Mouse (Mus musculus) macrophage (primary cell): ENCODE data around the gene Gm10306. TPM values are rescaled to one million over a fixed set of nuclear protein-coding genes. Genes with fewer than 3 reads are reported as not detected.
A peak's percentile ranks its signal among the peaks of the same experiment; 100 is the strongest.

ENCODE experiments used
- H3K27ac ChIP-seq: fragments of 350-480 bp; formaldehyde crosslinking; 2 replicates; pipeline ENCODE4 v1.9.0; 2021
- H3K36me3 ChIP-seq: fragments of 350-480 bp; formaldehyde crosslinking; 2 replicates; pipeline ENCODE4 v1.9.0; 2021; ENCODE audit errors: inconsistent target
- H3K4me3 ChIP-seq: fragments of 350-480 bp; formaldehyde crosslinking; 2 replicates; pipeline ENCODE4 v1.9.0; 2021; ENCODE audit errors: inconsistent target
- H3K79me2 ChIP-seq: fragments of 350-480 bp; formaldehyde crosslinking; 2 replicates; pipeline ENCODE4 v1.9.0; 2021; ENCODE audit errors: inconsistent target
- WGBS: methylation state at CpG from one replicate; pipeline ENCODE4 v1.1.7; 2026; ENCODE audit warnings: inconsistent platforms; ENCODE audit not compliant: missing documents; 5-methylcytosine and 5-hydroxymethylcytosine counted together
- polyA plus RNA-seq: library from polyadenylated mRNA; stranded (reverse); fragments of 250-400 nt; gene quantifications from 3 replicates; pipeline ENCODE4 v1.2.4, GENCODE M21; 2018; ENCODE audit warnings: inconsistent platforms

The Gm10306 gene
- polyA plus RNA-seq, 1 experiment from 2014 or later = not detected

DNA sequence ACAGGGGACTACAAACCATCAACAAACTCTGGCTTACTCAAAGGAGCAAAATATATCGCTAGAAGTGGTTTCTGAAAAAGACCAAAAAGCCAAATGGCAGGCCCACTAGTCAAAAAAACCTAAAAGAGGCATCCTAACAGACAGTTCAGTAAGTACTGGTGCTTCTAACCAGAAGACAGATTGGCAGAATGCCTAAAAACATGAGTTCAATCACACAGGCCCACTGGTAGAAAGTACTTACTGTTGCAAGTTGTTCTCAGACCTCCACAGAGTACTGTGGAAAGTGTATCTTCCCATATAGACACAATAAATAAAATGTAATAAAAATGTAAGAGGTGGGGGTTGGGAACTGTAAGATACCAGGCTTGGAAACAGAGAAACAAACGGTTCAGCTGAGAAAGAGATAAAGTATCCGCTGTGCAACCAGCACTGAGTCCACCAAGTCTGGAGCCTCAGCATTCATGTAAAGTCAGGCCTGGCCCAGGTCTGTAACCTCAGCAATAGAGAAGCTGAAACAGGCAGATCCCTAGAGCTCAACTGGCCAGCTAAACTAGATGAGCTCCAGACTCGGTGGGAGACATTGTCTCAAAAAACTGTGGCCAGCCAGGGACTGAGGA is 35.5 kb downstream of the Gm10306 start:
- H3K27ac ChIP-seq = no peak overlapping the region
- no peak overlapping the region for H3K4me3 ChIP-seq
- no peaks in the 10 kb centered on the region for H3K36me3 ChIP-seq
- 93% methylated on average over 4 of the region's 4 CpGs for WGBS
- peaks cover 95% of the 10 kb centered on the region for H3K79me2 ChIP-seq

DNA sequence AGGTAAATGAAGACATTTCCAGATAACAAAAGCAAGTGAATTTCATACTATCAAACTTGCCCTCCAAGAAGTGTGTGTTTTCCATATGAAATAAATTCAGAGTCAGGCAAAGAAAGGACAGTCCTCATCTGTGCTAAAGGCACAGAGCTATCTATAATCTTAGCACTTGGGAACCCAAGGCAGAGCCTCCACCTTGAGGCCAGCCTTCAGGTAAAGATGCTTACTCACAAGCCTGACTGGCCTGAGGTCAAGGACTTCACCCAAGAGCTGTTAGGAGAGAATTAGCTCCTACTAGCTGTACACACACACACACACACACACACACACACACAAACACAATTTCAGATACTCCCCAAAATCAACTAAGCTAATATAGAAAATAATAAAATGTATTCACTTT is 36.4 kb downstream of the Gm10306 start:
- H3K36me3 ChIP-seq = no peaks in the 10 kb centered on the region
- H3K27ac ChIP-seq = no peak overlapping the region
- H3K4me3 ChIP-seq = no peak overlapping the region
- peaks cover 99% of the 10 kb centered on the region for H3K79me2 ChIP-seq

DNA sequence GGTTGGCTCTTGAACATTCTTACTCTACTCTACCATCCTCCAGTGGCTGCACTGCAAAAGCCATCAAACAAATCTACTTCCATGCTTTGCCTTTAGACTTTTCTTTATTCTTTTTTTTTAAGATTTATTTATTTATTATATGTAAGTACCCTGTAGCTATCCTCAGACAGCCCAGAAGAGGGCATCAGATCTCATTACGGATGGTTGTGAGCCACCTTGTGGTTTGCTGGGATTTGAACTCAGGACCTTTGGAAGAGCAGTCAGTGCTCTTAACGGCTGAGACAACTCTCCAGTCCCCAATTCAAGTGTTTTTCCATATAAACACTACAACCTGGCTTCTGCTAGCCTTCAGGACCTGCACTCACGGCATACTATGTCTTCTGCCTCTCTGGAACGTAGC is 45.0 kb downstream of the Gm10306 start:
- WGBS = 81% methylated on average over 4 of the region's 4 CpGs
- H3K4me3 ChIP-seq = 0 out of 2 replicates have a peak overlapping the region, but pooled peaks have one; percentile 82
- H3K79me2 ChIP-seq = peaks cover 63% of the 10 kb centered on the region
- H3K36me3 ChIP-seq = no peaks in the 10 kb centered on the region
- H3K27ac ChIP-seq = no peak overlapping the region

DNA sequence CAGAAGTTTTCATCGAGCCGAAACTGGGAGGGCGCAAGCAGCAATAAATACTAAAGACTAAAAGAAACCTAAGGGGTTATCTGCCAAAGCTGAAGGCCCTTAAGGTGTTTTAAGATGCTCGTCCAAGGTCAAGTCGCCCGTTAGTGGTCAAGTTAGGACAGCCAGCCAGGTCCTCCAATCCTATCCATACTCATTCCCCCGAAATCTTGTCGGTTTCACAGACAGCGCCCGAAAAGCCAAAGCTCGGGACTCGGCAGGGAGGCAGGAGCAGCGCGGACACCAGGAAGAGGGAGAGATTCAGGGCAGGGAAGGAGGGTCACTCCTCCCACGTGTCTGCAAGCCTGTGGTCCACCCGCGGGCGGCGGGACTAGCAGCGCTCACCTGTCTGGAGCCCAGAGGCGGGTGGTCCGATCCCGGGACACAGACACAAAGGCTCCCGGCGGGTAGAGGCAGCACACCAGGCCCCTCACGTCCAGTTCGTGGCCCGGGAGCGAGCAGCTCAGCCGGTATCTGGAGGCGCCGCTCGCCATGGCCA is 46.2 kb downstream of the Gm10306 start:
- Histone ChIP-seq H3K79me2 (peaks cover 52% of the 10 kb centered on the region), H3K27ac (peak overlapping the region; percentile 57), H3K36me3 (no peaks in the 10 kb centered on the region), H3K4me3 (peak overlapping the region; percentile 82)
- 1% methylated on average over 33 of the region's 33 CpGs for WGBS

DNA sequence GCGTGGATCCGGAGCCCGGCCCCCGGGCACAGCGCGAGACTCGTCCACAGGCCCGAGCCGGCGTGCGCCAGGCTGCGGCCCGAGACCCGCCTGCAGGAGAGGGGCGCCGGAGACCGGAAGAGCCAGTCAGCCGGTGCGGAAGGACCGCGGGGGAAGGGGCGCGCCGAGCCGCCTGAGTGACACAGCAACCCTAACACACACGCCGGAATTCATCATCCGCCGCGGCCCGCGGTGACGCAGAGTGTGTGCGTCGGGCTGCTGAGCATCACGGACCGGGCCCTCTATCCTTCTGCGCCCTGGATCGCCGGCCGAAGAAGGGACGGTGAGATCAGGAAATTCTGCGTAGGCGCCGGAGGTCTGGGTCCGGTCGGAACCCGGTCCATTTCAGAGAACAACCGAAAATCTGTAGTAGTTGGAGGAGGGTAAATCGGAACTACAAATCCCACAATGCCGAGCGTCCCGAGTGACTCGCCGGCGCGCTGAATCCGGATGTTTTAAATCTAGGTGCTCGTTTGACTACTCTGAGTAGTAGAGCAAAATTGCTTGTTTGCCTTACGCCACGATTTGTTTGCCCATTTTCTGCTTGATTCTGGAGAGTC is 46.8 kb downstream of the Gm10306 start, which contains the start of gene Plaa:
Plaa (minus strand) TSS at position 214 of the 599 bp plus-strand sequence.
- under 1% methylated on average over 51 of the region's 61 CpGs for WGBS
- no peaks in the 10 kb centered on the region for H3K36me3 ChIP-seq
- H3K27ac ChIP-seq = peak within 1 kb of the TSS; percentile 62

DNA sequence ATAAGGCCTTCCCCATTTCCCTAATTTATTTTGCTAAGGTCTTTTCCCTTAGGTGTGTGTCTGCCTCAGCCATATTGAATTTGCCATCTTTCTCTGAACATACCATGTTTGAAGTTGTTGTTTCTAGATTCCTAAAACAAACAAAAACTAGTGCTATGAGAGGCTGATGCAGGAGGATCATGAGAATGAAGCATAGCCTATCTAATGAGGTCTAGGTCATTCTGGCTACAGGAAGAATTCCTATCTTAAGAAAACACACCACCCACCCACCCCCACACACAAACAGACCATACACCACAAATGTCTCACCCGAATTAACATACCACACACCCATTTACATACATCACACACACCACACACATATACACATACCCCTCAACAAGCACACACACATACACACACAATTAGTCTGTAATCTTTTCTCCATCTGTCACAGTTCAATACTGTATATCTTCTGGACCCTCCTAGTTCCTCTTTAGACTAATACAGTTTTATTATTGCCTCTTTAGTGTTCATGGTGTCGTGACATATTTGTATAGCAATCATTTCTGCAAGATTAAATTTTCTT is 48.2 kb downstream of the Gm10306 start:
- Histone ChIP-seq H3K4me3 (no peak overlapping the region), H3K27ac (no peak overlapping the region), H3K79me2 (peaks cover 33% of the 10 kb centered on the region), H3K36me3 (no peaks in the 10 kb centered on the region)
- 88% methylated on average over 2 of the region's 2 CpGs for WGBS

More for the DNA sequence above, 46.8 kb downstream of the Gm10306 start, which contains the start of gene Plaa:
- Histone ChIP-seq H3K4me3 (peak within 1 kb of the TSS; percentile 82), H3K79me2 (peaks cover 47% of the 10 kb centered on the region)

DNA sequence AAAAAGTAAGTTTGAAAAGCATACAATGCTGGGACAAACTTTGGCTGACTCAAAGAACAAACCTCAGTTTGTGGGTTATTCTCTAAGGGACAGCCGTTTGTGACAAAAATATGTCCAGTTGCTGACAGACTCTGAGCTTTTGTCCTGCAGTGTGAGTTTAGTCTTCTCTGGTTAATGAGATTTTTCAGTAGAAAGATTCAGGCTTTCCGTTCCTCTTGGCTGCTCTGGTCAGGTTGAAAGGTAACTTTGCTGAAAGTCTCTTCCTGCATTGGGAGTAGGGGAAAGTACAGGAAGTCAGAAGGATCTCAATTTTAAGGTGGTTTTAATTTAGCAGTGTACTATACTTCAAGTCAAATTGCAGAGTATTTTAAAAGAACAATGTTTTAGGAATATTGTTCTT is 49.2 kb downstream of the Gm10306 start:
- H3K79me2 ChIP-seq = peaks cover 22% of the 10 kb centered on the region
- no peak overlapping the region for H3K27ac ChIP-seq
- H3K36me3 ChIP-seq = no peaks in the 10 kb centered on the region
- 100% methylated on average over 2 of the region's 2 CpGs for WGBS
- H3K4me3 ChIP-seq = no peak overlapping the region

Other genes starting within 250 kb of the Gm10306 start
- gene Caap1, start 250 bp downstream of the Gm10306 start, polyA plus RNA-seq = 9.4 to 10.4 TPM (median 9.4 TPM) in 3 replicates
- gene Plaa, start 46.7 kb downstream of the Gm10306 start, polyA plus RNA-seq = 42.0 to 64.1 TPM (median 59.3 TPM) in 3 replicates
- gene Ift74, start 57.9 kb downstream of the Gm10306 start, polyA plus RNA-seq = 7.3 to 14.6 TPM (median 8.3 TPM) in 3 replicates
- gene Lrrc19, start 93.6 kb downstream of the Gm10306 start, polyA plus RNA-seq = not detected in 3 replicates
- gene Tek, start 182.7 kb downstream of the Gm10306 start, polyA plus RNA-seq = not detected in 3 replicates